Mouse (Mus musculus) kidney, embryonic 14.5 days (tissue): ENCODE data around the gene Sh3bgr. TPM values are rescaled to one million over a fixed set of nuclear protein-coding genes. Genes with fewer than 3 reads are reported as not detected.

Experiments
- ATAC-seq: fragments of 200-750 bp; cut with Nextera tagmentation; 2 replicates; pipeline ENCODE4 v1.8.0; 2017; ENCODE audit warnings: moderate number of reproducible peaks, mild to moderate bottlenecking, moderate TSS enrichment, moderate library complexity; ENCODE audit not compliant: low FRiP score, low TSS enrichment
- H3K27ac ChIP-seq: fragments of 300-500 bp; sonication (generic); 2 replicates; pipeline ENCODE4 v1.5.1; 2014; ENCODE audit warnings: low read depth, mild to moderate bottlenecking, low read length, moderate library complexity, mixed read lengths
- H3K27me3 ChIP-seq: fragments of 300-500 bp; sonication (generic); 2 replicates; pipeline ENCODE4 v1.6.1; 2014; ENCODE audit warnings: mild to moderate bottlenecking, low read length; ENCODE audit not compliant: control insufficient read depth, insufficient read depth
- H3K36me3 ChIP-seq: fragments of 300-500 bp; sonication (generic); 2 replicates; pipeline ENCODE4 v1.6.1; 2014; ENCODE audit warnings: low read length, mixed read lengths; ENCODE audit not compliant: control insufficient read depth, insufficient read depth
- H3K4me1 ChIP-seq: fragments of 300-500 bp; sonication (generic); 2 replicates; pipeline ENCODE4 v1.6.1; 2014; ENCODE audit warnings: low read length, mixed read lengths; ENCODE audit not compliant: control insufficient read depth, insufficient read depth
- H3K4me2 ChIP-seq: fragments of 300-500 bp; sonication (generic); replicated peaks from 2 replicates; pipeline ENCODE4 v1.6.1; 2014; ENCODE audit warnings: low read depth, mild to moderate bottlenecking, low read length
- H3K4me3 ChIP-seq: fragments of 300-500 bp; sonication (generic); 2 replicates; pipeline ENCODE4 v1.5.1; 2014; ENCODE audit warnings: mild to moderate bottlenecking, low read length
- H3K9ac ChIP-seq: fragments of 300-500 bp; sonication (generic); 2 replicates; pipeline ENCODE4 v1.6.1; 2014; ENCODE audit warnings: low read depth, mild to moderate bottlenecking, low read length, moderate library complexity
- H3K9me3 ChIP-seq: fragments of 300-500 bp; sonication (generic); 2 replicates; pipeline ENCODE4 v1.6.1; 2016; ENCODE audit warnings: low read length; ENCODE audit not compliant: control insufficient read depth
- WGBS: fragments of 180-500 bp; shearing (Covaris S2); extraction: QIAGEN DNeasy Blood & Tissue Kit; methylation state at CpG from one replicate; pipeline ENCODE4 v1.1.7; 2014; 5-methylcytosine and 5-hydroxymethylcytosine counted together
- polyA plus RNA-seq: library from polyadenylated mRNA; unstranded; fragments of >200 nt; fragmentation: Nextera tagmentation; extraction: Ambion mirVana; gene quantifications from 2 replicates; pipeline ENCODE4 v1.2.1, GENCODE M21; 2014

Gene Sh3bgr
- polyA plus RNA-seq, 1 experiment from 2014 or later: 3.4 TPM

DNA sequence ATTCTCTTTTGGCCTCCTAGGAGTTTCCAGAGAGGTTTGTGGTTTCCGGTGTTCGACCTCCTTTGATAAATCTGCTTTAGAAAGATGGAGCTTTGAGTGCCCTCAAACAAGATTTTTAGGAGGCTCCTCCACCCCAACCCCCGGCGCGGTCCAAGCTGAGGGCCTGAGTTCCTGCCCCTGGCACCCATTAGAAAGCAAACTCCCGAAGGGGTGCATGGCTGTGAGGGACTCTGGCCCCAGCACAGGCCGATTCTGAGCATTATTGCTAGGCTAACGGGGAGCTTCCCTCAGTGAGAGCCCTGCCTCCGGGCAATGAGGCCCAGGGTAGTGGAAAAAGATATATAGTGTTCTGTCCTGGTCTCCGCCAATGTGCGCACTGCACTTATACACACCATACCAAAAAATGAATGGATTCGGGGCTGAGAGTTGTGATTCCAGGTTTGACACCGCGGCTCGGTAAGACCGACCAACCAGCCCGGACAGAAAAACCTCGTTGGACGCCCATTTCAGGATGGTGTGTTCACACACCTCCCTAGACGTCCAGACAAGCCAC lies 40.4 kb upstream of the Sh3bgr start:
- 79% methylated on average over 20 of the region's 20 CpGs for WGBS
- Histone ChIP-seq H3K27ac (no peak overlapping the region), H3K4me2 (peak overlapping the region; percentile 99), H3K27me3 (no peaks in the 10 kb centered on the region), H3K9ac (peak overlapping the region; percentile 91), H3K9me3 (no peaks in the 10 kb centered on the region), H3K4me3 (peak overlapping the region; percentile 58; the same call in 1 of the 2 replicates), H3K4me1 (0 out of 2 replicates have a peak, but pooled peaks cover 4% of the 10 kb centered on the region), H3K36me3 (peaks cover 7% of the 10 kb centered on the region; the same call in 1 of the 2 replicates)
- peak; percentile 46 for ATAC-seq

DNA sequence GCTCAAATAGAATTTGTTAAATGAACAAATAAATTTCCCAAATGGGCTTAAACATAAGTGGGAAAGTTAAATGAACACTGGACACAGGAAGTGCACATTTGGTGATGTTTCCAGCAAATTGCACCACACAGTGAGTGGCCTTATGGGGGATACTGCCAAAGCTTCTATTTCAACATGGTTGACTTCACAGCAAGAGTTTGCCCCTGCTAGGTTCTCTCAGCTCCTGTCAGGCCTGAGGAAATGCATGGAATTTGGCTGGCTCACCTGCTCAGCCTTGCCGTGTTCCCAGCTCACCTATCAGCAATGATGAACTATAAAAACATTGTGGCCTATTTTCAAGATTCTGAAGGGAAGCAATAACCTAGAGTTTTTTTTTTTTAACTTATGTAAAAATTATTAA lies 39.3 kb upstream of the Sh3bgr start:
- no peak for ATAC-seq
- Histone ChIP-seq H3K9me3 (no peaks in the 10 kb centered on the region), H3K4me3 (no peak overlapping the region), H3K27ac (no peak overlapping the region; the same call in 1 of the 2 replicates), H3K4me1 (0 out of 2 replicates have a peak, but pooled peaks cover 4% of the 10 kb centered on the region), H3K27me3 (no peaks in the 10 kb centered on the region), H3K4me2 (no peak overlapping the region), H3K36me3 (no peaks in the 10 kb centered on the region), H3K9ac (no peak overlapping the region)
- WGBS: 48% methylated on average over 1 of the region's 1 CpGs

DNA sequence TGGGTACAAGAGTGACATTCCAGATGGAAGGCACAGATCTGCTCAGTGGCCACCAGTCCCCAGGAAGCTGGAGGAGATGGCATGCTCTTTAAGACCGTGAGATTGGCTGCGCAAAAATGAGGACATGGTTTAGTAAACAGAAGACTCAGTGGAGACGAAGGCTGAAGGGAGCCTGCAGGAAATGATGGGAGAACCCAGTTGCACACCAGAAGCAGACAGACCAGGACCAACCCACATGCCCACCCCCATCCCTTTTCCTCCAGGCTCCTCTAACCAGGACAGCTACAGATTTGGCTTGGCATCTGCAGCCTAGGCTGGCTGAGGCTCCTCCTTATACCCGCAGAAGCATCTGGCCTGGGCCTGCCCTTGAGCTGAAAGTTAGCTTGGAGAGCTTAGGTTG lies 38.9 kb upstream of the Sh3bgr start:
- Histone ChIP-seq H3K4me1 (0 out of 2 replicates have a peak, but pooled peaks cover 4% of the 10 kb centered on the region), H3K9me3 (no peaks in the 10 kb centered on the region), H3K4me2 (no peak overlapping the region), H3K4me3 (no peak overlapping the region), H3K36me3 (no peaks in the 10 kb centered on the region), H3K27ac (peak overlapping the region; percentile 30; the same call in 1 of the 2 replicates), H3K9ac (no peak overlapping the region), H3K27me3 (no peaks in the 10 kb centered on the region)
- WGBS: 80% methylated on average over 4 of the region's 4 CpGs
- no peak for ATAC-seq

DNA sequence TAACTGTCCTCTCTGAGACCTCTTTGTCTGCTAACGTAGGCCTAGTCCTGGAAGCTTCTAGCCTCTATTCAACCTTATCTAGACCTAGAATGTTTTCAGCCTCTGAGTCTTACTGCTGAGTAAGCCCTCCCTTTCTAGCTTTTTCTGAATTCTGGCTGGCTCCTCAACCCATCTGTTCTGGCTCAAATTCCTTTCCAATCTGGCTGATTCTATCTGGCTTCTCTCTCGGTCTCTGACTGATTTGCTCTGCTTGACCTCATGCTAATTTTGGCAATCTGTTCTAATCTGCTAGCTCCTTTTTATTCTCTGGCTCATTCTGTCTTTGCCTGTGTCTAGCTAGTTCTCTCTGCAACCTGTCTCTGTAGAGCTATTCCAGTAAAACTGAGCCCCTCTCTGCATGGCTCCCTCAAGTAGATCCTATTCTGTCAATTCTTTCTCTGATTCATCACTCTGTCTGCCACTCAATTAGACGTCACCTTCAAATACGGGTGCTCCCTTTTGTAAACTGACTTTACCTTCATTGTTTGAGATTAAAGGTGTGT lies 34.5 kb upstream of the Sh3bgr start:
- H3K4me3 ChIP-seq: no peak overlapping the region
- no peak overlapping the region for H3K27ac ChIP-seq
- no peak overlapping the region for H3K9ac ChIP-seq
- 84% methylated on average over 4 of the region's 4 CpGs for WGBS
- H3K36me3 ChIP-seq: no peaks in the 10 kb centered on the region
- H3K27me3 ChIP-seq: no peaks in the 10 kb centered on the region
- H3K4me1 ChIP-seq: no peaks in the 10 kb centered on the region
- no peak for ATAC-seq
- H3K9me3 ChIP-seq: no peaks in the 10 kb centered on the region; the same call in 1 of the 2 replicates
- H3K4me2 ChIP-seq: no peak overlapping the region

DNA sequence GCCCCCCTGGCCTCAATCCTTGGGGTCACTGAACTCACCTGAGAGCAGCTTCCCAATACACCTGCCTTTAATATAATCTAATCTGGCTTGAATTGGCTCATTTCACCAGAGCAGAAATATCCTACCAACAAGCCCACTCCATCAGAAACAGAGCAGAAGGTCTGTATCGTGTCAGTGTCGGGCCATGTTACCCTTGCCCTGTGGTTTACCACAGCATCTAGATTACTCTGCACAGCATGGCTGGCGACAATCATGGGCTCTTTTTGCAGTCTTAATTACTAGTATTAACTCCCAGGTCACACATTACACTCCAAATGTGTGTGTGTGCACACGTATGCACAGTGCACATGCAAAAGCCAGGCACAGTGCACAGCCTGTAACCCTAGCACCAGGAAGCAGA lies 31.4 kb upstream of the Sh3bgr start:
- no peak for ATAC-seq
- no peak overlapping the region for H3K9ac ChIP-seq
- no peak overlapping the region for H3K4me3 ChIP-seq

DNA sequence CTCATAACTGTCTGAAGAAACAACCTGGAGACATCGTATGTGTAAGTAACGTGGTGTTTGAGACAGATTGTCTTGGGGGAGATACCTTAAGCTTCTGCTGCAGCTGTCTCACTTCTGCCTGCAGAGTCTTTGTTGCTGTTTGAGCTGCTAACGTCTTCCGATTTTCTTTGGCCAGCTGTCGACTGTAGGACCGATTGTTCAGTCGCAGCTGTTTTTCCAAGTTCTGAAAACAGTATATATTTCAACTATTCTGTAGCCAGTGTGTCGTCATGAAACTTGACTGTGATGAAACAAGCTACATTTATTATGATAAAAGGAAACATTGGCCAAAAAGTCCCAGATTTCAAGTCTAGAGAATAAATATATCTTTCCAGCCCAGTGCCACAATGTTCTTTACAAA lies 26.6 kb upstream of the Sh3bgr start:
- 67% methylated on average over 8 of the region's 8 CpGs for WGBS

More for the DNA sequence above, 31.4 kb upstream of the Sh3bgr start:
- WGBS: 92% methylated on average over 4 of the region's 4 CpGs
- Histone ChIP-seq H3K4me2 (no peak overlapping the region), H3K4me1 (no peaks in the 10 kb centered on the region), H3K27ac (no peak overlapping the region), H3K36me3 (no peaks in the 10 kb centered on the region), H3K27me3 (no peaks in the 10 kb centered on the region), H3K9me3 (no peaks in the 10 kb centered on the region; the same call in 1 of the 2 replicates)

DNA sequence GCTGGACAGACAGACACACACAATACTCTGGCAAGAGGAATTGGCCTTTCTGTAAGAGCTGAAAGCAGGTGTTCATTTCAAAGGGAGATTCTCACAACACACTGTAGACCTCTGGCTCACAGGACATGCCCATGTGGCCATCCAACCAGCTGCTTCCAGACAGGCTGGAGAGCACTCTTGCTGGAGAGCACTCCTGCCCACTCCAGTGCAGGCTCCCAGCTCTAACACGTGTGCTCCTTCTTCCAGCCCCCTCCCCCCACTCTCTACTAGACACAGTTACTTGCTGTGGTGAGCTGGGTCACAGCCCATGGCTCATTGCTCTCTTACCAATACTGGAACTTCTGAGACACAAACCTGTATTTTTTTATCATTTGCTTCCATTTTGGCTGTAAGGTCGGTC lies 24.9 kb upstream of the Sh3bgr start:
- no peak; the same call in 1 of the 2 replicates for ATAC-seq
- no peak overlapping the region for H3K4me2 ChIP-seq
- no peaks in the 10 kb centered on the region for H3K36me3 ChIP-seq
- no peaks in the 10 kb centered on the region for H3K27me3 ChIP-seq
- no peak overlapping the region for H3K4me3 ChIP-seq
- H3K9ac ChIP-seq: no peak overlapping the region
- H3K4me1 ChIP-seq: no peaks in the 10 kb centered on the region
- peaks cover 3% of the 10 kb centered on the region; the same call in 1 of the 2 replicates for H3K9me3 ChIP-seq
- 42% methylated on average over 2 of the region's 2 CpGs for WGBS
- no peak overlapping the region for H3K27ac ChIP-seq

More for the DNA sequence above, 26.6 kb upstream of the Sh3bgr start:
- no peak overlapping the region for H3K4me2 ChIP-seq
- no peak overlapping the region for H3K27ac ChIP-seq
- no peaks in the 10 kb centered on the region for H3K36me3 ChIP-seq
- no peaks in the 10 kb centered on the region for H3K27me3 ChIP-seq
- H3K9ac ChIP-seq: no peak overlapping the region
- H3K4me1 ChIP-seq: no peaks in the 10 kb centered on the region
- no peak for ATAC-seq
- H3K9me3 ChIP-seq: peaks cover under 1% of the 10 kb centered on the region; the same call in 1 of the 2 replicates
- no peak overlapping the region for H3K4me3 ChIP-seq

DNA sequence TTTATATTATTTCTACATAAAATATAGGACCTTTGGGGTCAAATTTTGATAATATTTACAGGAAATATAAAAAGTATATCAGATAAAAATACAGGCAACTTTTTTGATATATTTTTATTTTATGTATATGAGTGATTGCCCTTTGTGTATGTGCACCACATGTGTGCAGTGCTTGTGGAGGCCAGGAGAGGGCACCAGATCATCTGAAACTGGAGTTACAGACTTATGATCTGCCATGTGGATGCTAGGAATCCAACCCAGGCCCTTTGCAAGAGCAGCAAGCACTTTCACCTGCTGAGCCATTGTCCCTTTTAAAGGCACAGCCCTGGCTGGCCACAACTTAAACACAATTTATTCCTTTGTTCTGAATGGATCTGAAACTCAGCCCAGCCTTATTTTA lies 21.1 kb upstream of the Sh3bgr start:
- no peak overlapping the region for H3K27ac ChIP-seq
- H3K4me3 ChIP-seq: no peak overlapping the region
- H3K9me3 ChIP-seq: peaks cover 3% of the 10 kb centered on the region; the same call in 1 of the 2 replicates
- H3K9ac ChIP-seq: no peak overlapping the region
- no peak overlapping the region for H3K4me2 ChIP-seq
- no peaks in the 10 kb centered on the region for H3K27me3 ChIP-seq
- no peaks in the 10 kb centered on the region for H3K4me1 ChIP-seq
- no peak for ATAC-seq
- no peaks in the 10 kb centered on the region for H3K36me3 ChIP-seq

DNA sequence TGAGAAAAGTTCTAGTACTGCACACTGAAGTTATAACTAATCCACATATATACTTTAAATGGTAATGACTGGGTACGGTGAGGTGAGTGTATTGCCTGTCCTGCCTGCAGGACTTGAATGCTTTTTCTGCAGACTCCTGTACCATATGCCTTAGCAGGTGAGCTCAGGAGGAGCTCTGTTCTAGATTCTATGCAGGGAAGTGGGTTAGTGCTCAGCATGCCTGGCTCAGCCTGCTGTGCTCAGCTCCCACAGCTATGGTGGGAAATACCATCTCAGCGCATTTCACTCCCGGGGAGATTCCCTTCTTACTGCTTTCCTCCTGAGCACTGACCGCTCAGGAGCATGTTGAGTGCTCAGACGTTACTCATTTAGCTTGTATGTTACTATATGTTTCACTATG lies 12.6 kb upstream of the Sh3bgr start:
- no peak overlapping the region for H3K27ac ChIP-seq
- no peak overlapping the region for H3K9ac ChIP-seq
- no peak for ATAC-seq
- no peaks in the 10 kb centered on the region for H3K27me3 ChIP-seq
- no peaks in the 10 kb centered on the region for H3K9me3 ChIP-seq
- no peak overlapping the region for H3K4me2 ChIP-seq
- no peak overlapping the region for H3K4me3 ChIP-seq
- no peaks in the 10 kb centered on the region for H3K4me1 ChIP-seq
- H3K36me3 ChIP-seq: no peaks in the 10 kb centered on the region
- WGBS: 87% methylated on average over 5 of the region's 5 CpGs
